Mouse (Mus musculus): ENCODE results near the gene Wdhd1. TPM values are rescaled to one million over a fixed set of nuclear protein-coding genes. Genes with fewer than 3 reads are reported as not detected.
A peak's percentile ranks its signal among the peaks of the same experiment; 100 is the strongest.

Wdhd1 gene
- polyA plus RNA-seq, 1 experiment from 2014 or later: 2.7 TPM

DNA sequence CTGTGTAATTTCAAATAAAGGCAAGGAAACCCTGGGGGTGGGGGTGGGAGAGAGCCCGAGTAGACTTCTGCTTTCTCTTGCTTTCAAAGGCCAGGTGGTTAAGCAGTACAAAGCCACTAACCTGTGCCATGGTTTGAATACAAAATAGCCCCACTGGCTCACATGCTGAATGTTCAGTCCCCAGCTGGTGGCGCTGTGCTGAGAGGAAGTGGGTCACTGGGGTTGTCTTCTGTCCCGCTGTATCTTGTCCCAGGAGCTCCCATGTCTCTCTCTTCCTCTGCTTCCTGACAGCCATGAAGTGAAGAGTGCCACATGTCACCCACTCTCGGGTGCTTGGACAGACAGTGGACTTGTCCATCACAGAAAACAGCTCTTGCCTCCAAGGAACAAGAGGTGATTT lies 82.6 kb downstream of the Wdhd1 start:
- H3K36me3 ChIP-seq (ENCODE audit: insufficient read depth, low read length): no peaks in the 10 kb centered on the region
- no peak overlapping the region for H3K9ac ChIP-seq (replicated peaks; ENCODE audit: low read depth)

GRCm38 (mm10) chr14:47193506-47193905 lies 83.2 kb downstream of the Wdhd1 start:
- TF ChIP-seq CTCF (IDR thresholded peaks at IDR 0.05) (no peak), EP300 (IDR thresholded peaks at IDR 0.05) (no peak)
- H3K4me1 ChIP-seq (ENCODE audit: insufficient read depth, low read depth, low read length): no peaks in the 10 kb centered on the region
- WGBS: 60% methylated on average over 6 of the region's 6 CpGs

More for the DNA sequence above, 82.6 kb downstream of the Wdhd1 start:
- no peaks in the 10 kb centered on the region for H3K9me3 ChIP-seq (ENCODE audit: low read length)
- H3K4me2 ChIP-seq (replicated peaks; ENCODE audit: low read depth, low read length): no peak overlapping the region
- WGBS: 36% methylated on average over 4 of the region's 4 CpGs
- no peaks in the 10 kb centered on the region for H3K27me3 ChIP-seq (replicated peaks; ENCODE audit: insufficient read depth, low read length)
- H3K27ac ChIP-seq (ENCODE audit: low read length): no peak overlapping the region
- ATAC-seq (no peak), DNase-seq (ENCODE audit: low spot score) (no peak)
- no peak overlapping the region for H3K4me3 ChIP-seq (ENCODE audit: low read depth, low read length)
- peak; percentile 44 for TF ChIP-seq CTCF (IDR thresholded peaks at IDR 0.05)
- no peak for TF ChIP-seq EP300 (IDR thresholded peaks at IDR 0.05)
- no peaks in the 10 kb centered on the region for H3K4me1 ChIP-seq (ENCODE audit: insufficient read depth, low read depth, low read length)

DNA sequence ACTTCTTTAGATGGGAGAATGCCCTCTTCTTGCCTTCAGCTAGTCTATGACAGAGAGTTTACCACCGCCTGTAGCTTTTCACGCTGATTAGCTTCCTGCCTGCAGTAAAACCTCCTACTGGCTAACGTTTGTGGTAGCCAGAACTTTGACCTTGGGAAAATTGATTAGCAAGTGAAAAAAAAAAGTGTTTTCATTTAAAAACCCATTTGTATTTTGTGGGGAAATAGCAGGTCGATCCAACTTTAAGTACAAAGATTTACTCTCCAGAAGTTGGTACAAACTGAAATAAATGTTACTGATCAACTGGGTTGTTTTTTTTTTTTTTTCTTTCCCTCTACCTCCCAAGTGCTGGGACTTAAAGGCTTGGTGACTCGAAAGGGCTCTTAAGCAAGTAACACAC lies 84.8 kb downstream of the Wdhd1 start:
- 49% methylated on average over 5 of the region's 5 CpGs for WGBS
- no peak overlapping the region for H3K27ac ChIP-seq (ENCODE audit: low read length)
- no peak overlapping the region for H3K9ac ChIP-seq (replicated peaks; ENCODE audit: low read depth)
- H3K4me2 ChIP-seq (replicated peaks; ENCODE audit: low read depth, low read length): no peak overlapping the region
- no peaks in the 10 kb centered on the region for H3K27me3 ChIP-seq (replicated peaks; ENCODE audit: insufficient read depth, low read length)
- no peak for ATAC-seq
- H3K9me3 ChIP-seq (ENCODE audit: low read length): no peaks in the 10 kb centered on the region
- no peak overlapping the region for H3K4me3 ChIP-seq (ENCODE audit: low read depth, low read length)
- no peaks in the 10 kb centered on the region for H3K36me3 ChIP-seq (ENCODE audit: insufficient read depth, low read length)
- DNase-seq (ENCODE audit: low spot score): no peak
- H3K4me1 ChIP-seq (ENCODE audit: insufficient read depth, low read depth, low read length): peaks cover 4% of the 10 kb centered on the region; the same call in 1 of the 2 replicates
- TF ChIP-seq CTCF (IDR thresholded peaks at IDR 0.05) (no peak), EP300 (IDR thresholded peaks at IDR 0.05) (no peak)

More at GRCm38 (mm10) chr14:47193506-47193905, 83.2 kb downstream of the Wdhd1 start:
- H3K36me3 ChIP-seq (ENCODE audit: insufficient read depth, low read length): no peaks in the 10 kb centered on the region
- H3K9me3 ChIP-seq (ENCODE audit: low read length): no peaks in the 10 kb centered on the region
- DNase-seq (ENCODE audit: low spot score) (no peak), ATAC-seq (no peak)
- H3K9ac ChIP-seq (replicated peaks; ENCODE audit: low read depth): no peak overlapping the region
- H3K4me2 ChIP-seq (replicated peaks; ENCODE audit: low read depth, low read length): no peak overlapping the region
- no peak overlapping the region for H3K27ac ChIP-seq (ENCODE audit: low read length)
- H3K27me3 ChIP-seq (replicated peaks; ENCODE audit: insufficient read depth, low read length): no peaks in the 10 kb centered on the region
- no peak overlapping the region for H3K4me3 ChIP-seq (ENCODE audit: low read depth, low read length)

Other genes with a start within 250 kb of the Wdhd1 start
- gene Gch1, start 87.4 kb downstream of the Wdhd1 start, polyA plus RNA-seq (2015; fragmentation: Nextera tagmentation; extraction: Ambion mirVana): 9.7 and 11.6 TPM in 2 replicates
- gene Socs4, start 74 bp upstream of the Wdhd1 start, polyA plus RNA-seq (2015; fragmentation: Nextera tagmentation; extraction: Ambion mirVana): 2.5 and 3.3 TPM in 2 replicates
- gene Mapk1ip1l, start 21.4 kb upstream of the Wdhd1 start, polyA plus RNA-seq (2015; fragmentation: Nextera tagmentation; extraction: Ambion mirVana): 19.9 and 23.9 TPM in 2 replicates
- 332 and 359 TPM in 2 replicates for gene Lgals3, start 90.9 kb upstream of the Wdhd1 start, polyA plus RNA-seq (2015; fragmentation: Nextera tagmentation; extraction: Ambion mirVana)
- 2.0 and 2.3 TPM in 2 replicates for gene Dlgap5, start 141.6 kb upstream of the Wdhd1 start, polyA plus RNA-seq (2015; fragmentation: Nextera tagmentation; extraction: Ambion mirVana)
- gene Fbxo34, start 173.6 kb upstream of the Wdhd1 start, polyA plus RNA-seq (2015; fragmentation: Nextera tagmentation; extraction: Ambion mirVana): 18.1 and 20.0 TPM in 2 replicates

All from lung, postnatal 0 days (tissue).